Mouse (Mus musculus): ENCODE results near the gene Tns4.

Tns4 gene

GRCm38 (mm10) chr11:99044306-99044705 lies 44.8 kb downstream of the Tns4 start:
- no peak for DNase-seq

GRCm38 (mm10) chr11:99043632-99044031 lies 45.5 kb downstream of the Tns4 start:
- no peak for DNase-seq

GRCm38 (mm10) chr11:99042834-99043431 lies 46.2 kb downstream of the Tns4 start:
- no peak for DNase-seq

GRCm38 (mm10) chr11:99041841-99042780 lies 47.0 kb downstream of the Tns4 start:
- DNase-seq = no peak

- peak; percentile 10 for DNase-seq
Observed at GRCm38 (mm10) chr11:99041051-99041729, 47.9 kb downstream of the Tns4 start, which contains the start of gene Igfbp4. Gene Igfbp4, plus strand, starts transcription at chr11:99041244.

- DNase-seq = peak; percentile 7
Observed at GRCm38 (mm10) chr11:99040346-99040974, 48.6 kb downstream of the Tns4 start.

- DNase-seq = peak; percentile 58
Observed at GRCm38 (mm10) chr11:99039782-99040181, 49.3 kb downstream of the Tns4 start.

GRCm38 (mm10) chr11:99036254-99036653 lies 52.9 kb downstream of the Tns4 start:
- no peak for DNase-seq

GRCm38 (mm10) chr11:99035350-99035749 lies 53.8 kb downstream of the Tns4 start:
- DNase-seq = no peak

- no peak for DNase-seq
Observed at GRCm38 (mm10) chr11:99026899-99027440, 62.1 kb downstream of the Tns4 start.

- DNase-seq = no peak
Observed at GRCm38 (mm10) chr11:99025878-99026277, 63.2 kb downstream of the Tns4 start.

- DNase-seq = no peak
Observed at GRCm38 (mm10) chr11:99024468-99025134, 64.5 kb downstream of the Tns4 start.

GRCm38 (mm10) chr11:99023500-99024467 lies 65.3 kb downstream of the Tns4 start, which contains the start of gene Top2a:
Gene Top2a, minus strand, starts transcription at chr11:99024189.
- DNase-seq = peak; percentile 99

- DNase-seq = no peak
Observed at GRCm38 (mm10) chr11:99023094-99023493, 66.0 kb downstream of the Tns4 start.

- no peak for DNase-seq
Observed at GRCm38 (mm10) chr11:99022384-99022933, 66.6 kb downstream of the Tns4 start.

- no peak for DNase-seq
Observed at GRCm38 (mm10) chr11:99019844-99020243, 69.3 kb downstream of the Tns4 start.

All from cerebellum, adult 8-10 months (tissue).